Mouse (Mus musculus) heart, postnatal 14 days (tissue): ENCODE data around the gene Wfs1. TPM values are rescaled to one million over a fixed set of nuclear protein-coding genes. Genes with fewer than 3 reads are reported as not detected.
"Not testable (repeated sequence)": the region's sequence is repeated elsewhere in the genome, so short reads cannot be mapped to it uniquely, and the experiment has no call there.

Experiments used
- DNase-seq, 2 experiments: peaks; one replicate each; pipeline ENCODE4 v3.0.0; 2021 to 2022
- intact Hi-C: fragments of 180-260 bp; cut with DNase I; formaldehyde crosslinking; loops from one replicate; pipeline ENCODE4 v1.15.1; 2025
- total RNA-seq, 2 experiments: library from RNA; stranded (reverse); gene quantifications; 2 replicates each; pipeline ENCODE4 v1.2.3; 2021

Gene Wfs1
- total RNA-seq, 2 experiments from 2014 or later, result 51.6 to 52.8 TPM

- no peak for DNase-seq
- intact Hi-C loops, result no loop called here
Observed at GRCm38 (mm10) chr5:36990196-36990595, 1.2 kb upstream of the Wfs1 start.

GRCm38 (mm10) chr5:36989625-36989977 lies 596 bp upstream of the Wfs1 start:
- no peak for DNase-seq
- intact Hi-C loops, result no loop called here

- DNase-seq, result no peak
- intact Hi-C loops, result no loop called here
Observed at GRCm38 (mm10) chr5:36988124-36988780, 753 bp downstream of the Wfs1 start.

GRCm38 (mm10) chr5:36986617-36987016 lies 2.4 kb downstream of the Wfs1 start:
- DNase-seq, result no peak
- intact Hi-C loops, result no loop called here

- intact Hi-C loops, result no loop called here
- DNase-seq, result no peak
Observed at GRCm38 (mm10) chr5:36982271-36982670, 6.7 kb downstream of the Wfs1 start.

GRCm38 (mm10) chr5:36979631-36980030 lies 9.4 kb downstream of the Wfs1 start:
- DNase-seq, result no peak
- intact Hi-C loops, result no loop called here

GRCm38 (mm10) chr5:36979001-36979400 lies 10.0 kb downstream of the Wfs1 start:
- intact Hi-C loops, result no loop called here
- no peak for DNase-seq

GRCm38 (mm10) chr5:36977809-36978208 lies 11.2 kb downstream of the Wfs1 start:
- intact Hi-C loops, result no loop called here
- no peak for DNase-seq

- intact Hi-C loops, result no loop called here
- DNase-seq, result no peak
Observed at GRCm38 (mm10) chr5:36975336-36975735, 13.7 kb downstream of the Wfs1 start.

- DNase-seq, result no peak
- intact Hi-C loops, result no loop called here
Observed at GRCm38 (mm10) chr5:36971587-36971986, 17.4 kb downstream of the Wfs1 start.

GRCm38 (mm10) chr5:36960501-36960900 lies 28.5 kb downstream of the Wfs1 start:
- DNase-seq, result no peak
- intact Hi-C loops, result no loop called here

GRCm38 (mm10) chr5:36958837-36959236 lies 30.2 kb downstream of the Wfs1 start:
- intact Hi-C loops, result loop anchor here (2.0 kb wide), 1 partner anchor 44 kb away; no protein-coding TSS in a partner anchor

GRCm38 (mm10) chr5:36955366-36955765 lies 33.6 kb downstream of the Wfs1 start:
- peak; percentile 27 to 36 for DNase-seq
- intact Hi-C loops, result no loop called here

More at GRCm38 (mm10) chr5:36958837-36959236, 30.2 kb downstream of the Wfs1 start:
- DNase-seq, result peak; percentile 56 to 76

GRCm38 (mm10) chr5:36952311-36952710 lies 36.7 kb downstream of the Wfs1 start:
- intact Hi-C loops, result no loop called here
- DNase-seq, result no peak

GRCm38 (mm10) chr5:36950871-36951270 lies 38.1 kb downstream of the Wfs1 start:
- intact Hi-C loops, result no loop called here
- no peak for DNase-seq

GRCm38 (mm10) chr5:36948831-36949230 lies 40.2 kb downstream of the Wfs1 start:
- DNase-seq, result peak; percentile 74 to 86
- intact Hi-C loops, result loop anchor here (1.0 to 5.0 kb wide), 2 partner anchors 54 to 158 kb away; no protein-coding TSS in a partner anchor

GRCm38 (mm10) chr5:36946445-36946844 lies 42.6 kb downstream of the Wfs1 start:
- intact Hi-C loops, result loop anchor here (1.0 to 5.0 kb wide), 2 partner anchors 56 to 161 kb away; no protein-coding TSS in a partner anchor
- DNase-seq, result peak; percentile 66 to 76

- DNase-seq, result no peak
- intact Hi-C loops, result loop anchor here (1.0 to 5.0 kb wide), 2 partner anchors 57 to 162 kb away; no protein-coding TSS in a partner anchor
Observed at GRCm38 (mm10) chr5:36945713-36946112, 43.3 kb downstream of the Wfs1 start.

- intact Hi-C loops, result loop anchor here (5.0 kb wide), 1 partner anchor 162 kb away; no protein-coding TSS in a partner anchor
- no peak for DNase-seq
Observed at GRCm38 (mm10) chr5:36945102-36945701, 43.8 kb downstream of the Wfs1 start.

- no peak for DNase-seq
- intact Hi-C loops, result no loop called here
Observed at GRCm38 (mm10) chr5:36944552-36944951, 44.5 kb downstream of the Wfs1 start.

GRCm38 (mm10) chr5:36942446-36942845 lies 46.6 kb downstream of the Wfs1 start:
- no peak for DNase-seq
- intact Hi-C loops, result no loop called here

- DNase-seq, intact Hi-C loops: not testable (repeated sequence)
Observed at GRCm38 (mm10) chr5:36938991-36939390, 50.0 kb downstream of the Wfs1 start.
